Mouse (Mus musculus): ENCODE measurements at regions not wholly inside any gene's neighbourhood (a gene's known extent, or its start where the extent isn't known, plus 50 kb on each side); places are given as distances from the start of the nearest gene placed in this dataset.

- Histone ChIP-seq H3K27me3 (no peaks in the 10 kb centered on the region), H3K27ac (replicated peaks) (no peak overlapping the region), H3K9me3 (replicated peaks) (no peaks in the 10 kb centered on the region), H3K4me3 (replicated peaks) (no peak overlapping the region), H3K4me2 (replicated peaks) (no peak overlapping the region), H3K9ac (no peak overlapping the region), H3K4me1 (peaks cover 8% of the 10 kb centered on the region), H3K36me3 (no peaks in the 10 kb centered on the region)
- no peak for ATAC-seq (ENCODE audit: insufficient number of reproducible peaks, low FRiP score, low TSS enrichment, low read depth)
- WGBS = 43% methylated on average over 8 of the region's 8 CpGs
Measured at GRCm38 (mm10) chr11:34975771-34976302, 142.4 kb upstream of the Spdl1 start.

GRCm38 (mm10) chr11:34973467-34973921 is 140.1 kb upstream of the Spdl1 start:
- Histone ChIP-seq H3K27ac (replicated peaks) (no peak overlapping the region), H3K36me3 (no peaks in the 10 kb centered on the region), H3K27me3 (no peaks in the 10 kb centered on the region), H3K9ac (no peak overlapping the region), H3K9me3 (replicated peaks) (no peaks in the 10 kb centered on the region), H3K4me3 (replicated peaks) (no peak overlapping the region), H3K4me1 (0 out of 2 replicates have a peak, but pooled peaks cover 3% of the 10 kb centered on the region), H3K4me2 (replicated peaks) (no peak overlapping the region)
- ATAC-seq (ENCODE audit: insufficient number of reproducible peaks, low FRiP score, low TSS enrichment, low read depth) = no peak; the same call in 1 of the 2 replicates
- WGBS = 46% methylated on average over 1 of the region's 1 CpGs

DNA sequence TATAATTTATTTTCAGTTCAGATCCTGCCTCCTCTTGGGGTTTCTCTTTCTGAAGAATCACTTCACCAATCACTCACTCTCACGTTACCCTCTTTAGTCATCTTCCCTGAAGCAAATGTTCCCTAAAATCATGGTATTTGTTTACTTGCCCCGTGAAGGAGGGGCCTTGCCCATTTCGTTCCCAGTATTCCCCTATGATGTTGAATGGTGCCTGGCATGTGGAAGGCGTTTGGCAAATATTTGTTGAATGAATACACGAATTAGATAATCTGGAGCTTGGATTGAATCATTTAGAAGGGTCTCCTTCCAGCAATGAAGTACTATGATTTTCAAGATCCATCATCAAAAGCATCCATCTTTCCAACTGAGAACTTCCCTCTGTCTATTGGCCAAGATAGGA is 139.6 kb upstream of the Spdl1 start:
- H3K4me2 ChIP-seq (replicated peaks) = no peak overlapping the region
- no peaks in the 10 kb centered on the region for H3K27me3 ChIP-seq
- ATAC-seq (ENCODE audit: insufficient number of reproducible peaks, low FRiP score, low TSS enrichment, low read depth) = no peak
- no peaks in the 10 kb centered on the region for H3K36me3 ChIP-seq
- 0 out of 2 replicates have a peak, but pooled peaks cover 3% of the 10 kb centered on the region for H3K4me1 ChIP-seq
- WGBS = 42% methylated on average over 5 of the region's 5 CpGs
- no peak overlapping the region for H3K4me3 ChIP-seq (replicated peaks)
- no peak overlapping the region for H3K27ac ChIP-seq (replicated peaks)
- no peaks in the 10 kb centered on the region for H3K9me3 ChIP-seq (replicated peaks)
- H3K9ac ChIP-seq = no peak overlapping the region

DNA sequence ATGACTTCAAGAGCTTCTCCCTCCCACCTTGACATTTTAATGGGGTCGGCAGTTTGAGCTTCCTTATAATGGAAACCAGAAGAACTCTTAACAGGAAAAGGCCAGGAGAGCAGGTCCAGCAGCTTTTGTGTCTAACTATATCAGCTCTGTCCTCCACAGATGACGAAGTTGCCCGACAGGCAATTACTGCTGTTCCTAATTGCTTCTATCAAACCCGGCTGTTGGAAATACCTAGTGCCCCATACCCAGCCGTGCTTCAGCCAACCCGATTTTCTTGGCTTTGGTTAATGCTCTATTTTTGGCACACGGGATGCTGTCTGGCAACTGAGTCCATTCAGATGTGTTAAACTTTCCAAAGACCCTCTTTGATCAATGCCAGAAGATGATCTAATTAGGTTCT is 125.8 kb upstream of the Spdl1 start:
- no peak overlapping the region for H3K27ac ChIP-seq (replicated peaks)
- ATAC-seq (ENCODE audit: insufficient number of reproducible peaks, low FRiP score, low TSS enrichment, low read depth) = no peak
- H3K27me3 ChIP-seq = no peaks in the 10 kb centered on the region
- 29% methylated on average over 7 of the region's 7 CpGs for WGBS
- H3K4me2 ChIP-seq (replicated peaks) = no peak overlapping the region
- H3K9ac ChIP-seq = no peak overlapping the region
- no peaks in the 10 kb centered on the region for H3K36me3 ChIP-seq
- no peak overlapping the region for H3K4me3 ChIP-seq (replicated peaks)
- H3K9me3 ChIP-seq (replicated peaks) = no peaks in the 10 kb centered on the region; the same call in 1 of the 2 replicates
- no peaks in the 10 kb centered on the region for H3K4me1 ChIP-seq

DNA sequence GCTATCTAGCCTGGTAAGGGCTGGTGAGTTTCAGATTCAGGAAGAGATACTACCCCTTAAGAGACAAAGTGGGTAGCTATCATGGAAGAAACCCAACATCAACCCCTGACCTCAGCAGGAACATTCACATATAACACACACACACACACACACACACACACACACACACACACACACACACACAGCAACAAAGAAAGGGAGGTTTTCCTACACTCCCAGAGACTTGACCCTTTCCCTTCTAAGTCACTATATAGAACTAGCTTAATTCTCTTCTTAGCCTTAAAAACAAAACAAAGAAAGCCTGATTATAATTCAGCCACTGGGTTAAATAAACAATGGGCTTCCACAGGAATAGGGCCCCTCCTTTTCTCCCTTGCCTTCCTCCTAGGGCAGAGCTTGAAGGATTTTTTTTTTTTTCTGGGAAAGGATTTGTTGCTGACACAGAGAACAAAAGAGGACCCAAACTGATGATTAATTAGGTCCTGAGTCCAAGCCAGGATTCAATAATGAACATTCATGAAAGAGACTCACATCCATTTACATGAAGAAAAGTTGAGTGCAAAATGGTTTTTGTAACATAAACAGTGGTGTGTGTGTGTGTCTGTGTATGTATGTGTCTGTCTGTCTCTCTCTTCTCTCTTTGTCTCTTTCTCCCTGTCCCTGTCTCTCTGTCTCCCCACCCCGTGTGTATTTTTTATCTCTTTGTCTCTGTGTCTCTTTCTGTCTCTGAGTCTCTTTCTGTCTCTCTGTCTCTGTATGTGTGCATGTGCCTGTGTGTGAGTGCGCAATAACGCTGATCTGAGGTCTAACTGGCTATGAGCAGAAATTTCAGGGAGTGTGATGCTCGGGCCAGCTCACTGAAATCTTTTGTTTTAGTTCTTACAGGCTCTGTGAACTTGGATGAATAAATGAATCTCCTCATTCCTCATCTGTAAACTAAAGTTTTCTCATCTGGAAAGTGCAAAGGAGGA is 108.3 kb upstream of the Spdl1 start:
- no peak for ATAC-seq (ENCODE audit: insufficient number of reproducible peaks, low FRiP score, low TSS enrichment, low read depth)
- 74% methylated on average over 4 of the region's 4 CpGs for WGBS
- H3K27ac ChIP-seq (replicated peaks) = no peak overlapping the region

GRCm38 (mm10) chr11:34940151-34940550 is 106.7 kb upstream of the Spdl1 start:
- no peak for ATAC-seq (ENCODE audit: insufficient number of reproducible peaks, low FRiP score, low TSS enrichment, low read depth)
- H3K4me2 ChIP-seq (replicated peaks) = no peak overlapping the region
- no peaks in the 10 kb centered on the region for H3K9me3 ChIP-seq (replicated peaks)
- H3K27me3 ChIP-seq = no peaks in the 10 kb centered on the region
- no peak overlapping the region for H3K27ac ChIP-seq (replicated peaks)
- WGBS = 60% methylated on average over 8 of the region's 8 CpGs
- H3K4me1 ChIP-seq = no peaks in the 10 kb centered on the region
- no peaks in the 10 kb centered on the region for H3K36me3 ChIP-seq
- no peak overlapping the region for H3K9ac ChIP-seq
- H3K4me3 ChIP-seq (replicated peaks) = no peak overlapping the region

More for the DNA sequence above, 108.3 kb upstream of the Spdl1 start:
- H3K27me3 ChIP-seq = no peaks in the 10 kb centered on the region
- no peak overlapping the region for H3K4me2 ChIP-seq (replicated peaks)
- H3K9me3 ChIP-seq (replicated peaks) = no peaks in the 10 kb centered on the region
- H3K9ac ChIP-seq = no peak overlapping the region
- H3K36me3 ChIP-seq = no peaks in the 10 kb centered on the region
- no peaks in the 10 kb centered on the region for H3K4me1 ChIP-seq
- no peak overlapping the region for H3K4me3 ChIP-seq (replicated peaks)

GRCm38 (mm10) chr11:34939002-34939401 is 105.6 kb upstream of the Spdl1 start:
- 82% methylated on average over 4 of the region's 4 CpGs for WGBS
- H3K27ac ChIP-seq (replicated peaks) = no peak overlapping the region
- H3K4me2 ChIP-seq (replicated peaks) = no peak overlapping the region
- no peak overlapping the region for H3K4me3 ChIP-seq (replicated peaks)
- H3K9me3 ChIP-seq (replicated peaks) = no peaks in the 10 kb centered on the region
- H3K4me1 ChIP-seq = no peaks in the 10 kb centered on the region
- H3K9ac ChIP-seq = no peak overlapping the region
- H3K27me3 ChIP-seq = no peaks in the 10 kb centered on the region
- no peak for ATAC-seq (ENCODE audit: insufficient number of reproducible peaks, low FRiP score, low TSS enrichment, low read depth)
- no peaks in the 10 kb centered on the region for H3K36me3 ChIP-seq

GRCm38 (mm10) chr11:34932191-34932590 is 98.8 kb upstream of the Spdl1 start:
- Histone ChIP-seq H3K27me3 (no peaks in the 10 kb centered on the region), H3K4me2 (replicated peaks) (no peak overlapping the region), H3K27ac (replicated peaks) (no peak overlapping the region), H3K4me1 (no peaks in the 10 kb centered on the region), H3K9me3 (replicated peaks) (no peaks in the 10 kb centered on the region), H3K36me3 (no peaks in the 10 kb centered on the region), H3K9ac (no peak overlapping the region), H3K4me3 (replicated peaks) (no peak overlapping the region)
- ATAC-seq (ENCODE audit: insufficient number of reproducible peaks, low FRiP score, low TSS enrichment, low read depth) = no peak

DNA sequence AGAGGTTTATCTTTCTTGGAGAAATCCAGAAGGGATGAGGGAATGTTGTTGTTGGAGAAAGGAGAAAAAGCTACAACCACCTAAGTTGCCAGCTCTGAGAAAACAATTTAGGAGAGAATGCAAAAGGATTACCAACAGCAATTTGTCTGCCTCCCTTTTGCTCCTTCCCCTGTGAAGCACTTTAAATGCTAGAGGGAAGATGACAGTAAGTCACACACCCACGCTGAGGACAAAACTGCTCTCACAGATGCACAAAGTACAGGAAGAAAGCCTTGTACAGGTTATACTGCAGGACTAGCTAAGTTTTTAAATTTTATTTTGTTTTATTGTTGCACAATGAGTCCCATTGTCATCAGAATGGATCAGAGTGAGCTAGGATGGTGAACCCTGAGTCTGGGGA is 83.7 kb upstream of the Spdl1 start:
- no peak overlapping the region for H3K27ac ChIP-seq (replicated peaks)
- 55% methylated on average over 1 of the region's 1 CpGs for WGBS
- ATAC-seq (ENCODE audit: insufficient number of reproducible peaks, low FRiP score, low TSS enrichment, low read depth) = no peak
- H3K4me1 ChIP-seq = no peaks in the 10 kb centered on the region
- no peaks in the 10 kb centered on the region for H3K9me3 ChIP-seq (replicated peaks)
- no peak overlapping the region for H3K9ac ChIP-seq
- H3K4me3 ChIP-seq (replicated peaks) = no peak overlapping the region
- H3K27me3 ChIP-seq = no peaks in the 10 kb centered on the region
- H3K4me2 ChIP-seq (replicated peaks) = no peak overlapping the region
- H3K36me3 ChIP-seq = no peaks in the 10 kb centered on the region

GRCm38 (mm10) chr11:34909841-34910240 is 76.4 kb upstream of the Spdl1 start:
- H3K27ac ChIP-seq (replicated peaks) = no peak overlapping the region
- no peaks in the 10 kb centered on the region for H3K9me3 ChIP-seq (replicated peaks)
- no peaks in the 10 kb centered on the region for H3K36me3 ChIP-seq
- no peak for ATAC-seq (ENCODE audit: insufficient number of reproducible peaks, low FRiP score, low TSS enrichment, low read depth)
- H3K4me3 ChIP-seq (replicated peaks) = no peak overlapping the region
- no peaks in the 10 kb centered on the region for H3K4me1 ChIP-seq
- WGBS = 28% methylated on average over 5 of the region's 5 CpGs
- H3K27me3 ChIP-seq = no peaks in the 10 kb centered on the region
- H3K9ac ChIP-seq = no peak overlapping the region
- no peak overlapping the region for H3K4me2 ChIP-seq (replicated peaks)

DNA sequence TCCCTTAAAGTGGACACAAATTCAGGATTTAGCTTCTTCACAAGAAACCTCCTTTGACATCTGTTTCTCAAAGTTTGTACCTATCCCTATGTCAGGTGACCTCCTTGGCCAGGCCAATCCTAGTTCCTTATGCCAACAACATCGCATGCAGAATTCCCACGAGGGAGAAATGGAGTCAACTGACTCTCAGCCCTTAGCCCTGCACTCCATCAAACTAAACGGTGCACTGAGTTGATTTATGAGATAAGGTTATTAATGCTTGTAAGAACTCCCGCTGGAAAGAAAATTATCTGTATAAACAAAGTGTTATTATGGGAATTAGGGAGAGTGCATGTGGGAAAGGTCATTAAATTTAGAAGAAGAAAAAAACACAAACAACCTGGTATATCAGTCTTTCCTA is 70.8 kb upstream of the Spdl1 start:
- Histone ChIP-seq H3K4me3 (replicated peaks) (no peak overlapping the region), H3K9ac (no peak overlapping the region), H3K4me1 (no peaks in the 10 kb centered on the region), H3K27ac (replicated peaks) (no peak overlapping the region), H3K4me2 (replicated peaks) (no peak overlapping the region), H3K27me3 (no peaks in the 10 kb centered on the region), H3K36me3 (no peaks in the 10 kb centered on the region), H3K9me3 (replicated peaks) (no peaks in the 10 kb centered on the region)
- ATAC-seq (ENCODE audit: insufficient number of reproducible peaks, low FRiP score, low TSS enrichment, low read depth) = no peak
- 41% methylated on average over 4 of the region's 4 CpGs for WGBS

Measured in embryonic facial prominence, embryonic 15.5 days (tissue).